Mouse (Mus musculus) C2C12 (cell line): Measurements from ENCODE around the gene Plxnd1. TPM values are rescaled to one million over a fixed set of nuclear protein-coding genes. Genes with fewer than 3 reads are reported as not detected.

Source experiments
- H3K27me3 ChIP-seq: one replicate; pipeline ENCODE4 v1.6.1; 2011; ENCODE audit not compliant: control insufficient read depth, insufficient read depth, insufficient read length
- H3K36me3 ChIP-seq: one replicate; pipeline ENCODE4 v1.6.1; 2011; ENCODE audit not compliant: control insufficient read depth, insufficient read depth
- H3K4me3 ChIP-seq: one replicate; pipeline ENCODE4 v1.5.1; 2011; ENCODE audit warnings: mild to moderate bottlenecking, control low read depth; ENCODE audit not compliant: poor library complexity, insufficient read depth, severe bottlenecking
- H3K79me2 ChIP-seq: one replicate; pipeline ENCODE4 v1.6.1; 2011; ENCODE audit not compliant: control insufficient read depth, insufficient read depth
- H3K79me3 ChIP-seq: one replicate; pipeline ENCODE4 v1.6.1; 2011; ENCODE audit warnings: low read depth, control low read depth
- H3ac ChIP-seq: one replicate; pipeline ENCODE3; 2011; ENCODE audit warnings: low read depth; ENCODE audit not compliant: control insufficient read depth, insufficient read length
- CEBPB ChIP-seq: IDR thresholded peaks from one replicate; pipeline ENCODE4 v1.6.1; 2011; ENCODE audit warnings: low read depth, mild to moderate bottlenecking, control low read depth, moderate library complexity
- CTCF ChIP-seq: IDR thresholded peaks from one replicate; pipeline ENCODE4 v1.5.1; 2011; ENCODE audit not compliant: control insufficient read depth, insufficient read depth, insufficient read length
- FOSL1 ChIP-seq: IDR thresholded peaks from one replicate; pipeline ENCODE4 v1.8.0; 2011; ENCODE audit warnings: mild to moderate bottlenecking, low read length; ENCODE audit not compliant: poor library complexity, insufficient read depth, severe bottlenecking
- MAX ChIP-seq: IDR thresholded peaks from one replicate; pipeline ENCODE4 v1.6.1; 2011; ENCODE audit warnings: mild to moderate bottlenecking, control low read depth
- MYOD1 ChIP-seq: IDR thresholded peaks from one replicate; pipeline ENCODE4 v1.6.1; 2011; ENCODE audit warnings: low read depth; ENCODE audit not compliant: control insufficient read depth, insufficient read length
- MYOG ChIP-seq: IDR thresholded peaks from one replicate; pipeline ENCODE4 v1.6.1; 2011; ENCODE audit not compliant: control insufficient read depth, insufficient read length; ENCODE audit errors: extremely low read depth
- USF1 ChIP-seq: IDR thresholded peaks from one replicate; pipeline ENCODE4 v1.6.1; 2011; ENCODE audit warnings: low read depth, mild to moderate bottlenecking, control low read depth, moderate library complexity
- polyA plus RNA-seq: library from polyadenylated mRNA; unstranded; fragments of >200 nt; fragmentation: generic; extraction: Trizol; gene quantifications from one replicate; pipeline ENCODE4 v1.2.1, GENCODE M21; 2012; ENCODE audit warnings: missing spikeins

Plxnd1 gene
- polyA plus RNA-seq, 1 experiment, result 14.8 TPM

DNA sequence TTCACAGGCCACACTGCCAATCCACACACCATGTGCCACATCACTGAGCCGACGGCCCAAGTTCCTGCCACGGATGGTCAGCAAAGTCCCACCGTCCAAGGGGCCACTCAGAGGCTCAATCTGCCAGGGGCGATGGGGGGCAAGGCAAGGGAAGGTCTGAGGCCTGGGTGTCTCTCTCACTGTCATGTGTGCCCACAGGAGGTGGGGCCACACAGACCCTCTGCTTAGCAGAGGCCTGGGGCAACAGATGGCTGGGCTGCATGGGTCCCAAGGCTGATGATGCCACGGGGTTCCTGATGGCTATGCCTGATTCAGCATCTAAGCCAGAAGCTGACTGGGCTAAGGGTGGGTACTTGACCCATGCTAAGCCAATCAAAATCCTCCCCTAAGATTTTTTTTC is 26.1 kb downstream of the Plxnd1 start:
- Histone ChIP-seq H3ac (no peak overlapping the region), H3K79me3 (no peaks in the 10 kb centered on the region), H3K79me2 (no peaks in the 10 kb centered on the region), H3K36me3 (peaks cover 3% of the 10 kb centered on the region), H3K4me3 (no peak overlapping the region), H3K27me3 (no peaks in the 10 kb centered on the region)
- no peak for TF ChIP-seq MYOG
- no peak for TF ChIP-seq MYOD1
- TF ChIP-seq CEBPB, result no peak
- TF ChIP-seq USF1, result no peak

DNA sequence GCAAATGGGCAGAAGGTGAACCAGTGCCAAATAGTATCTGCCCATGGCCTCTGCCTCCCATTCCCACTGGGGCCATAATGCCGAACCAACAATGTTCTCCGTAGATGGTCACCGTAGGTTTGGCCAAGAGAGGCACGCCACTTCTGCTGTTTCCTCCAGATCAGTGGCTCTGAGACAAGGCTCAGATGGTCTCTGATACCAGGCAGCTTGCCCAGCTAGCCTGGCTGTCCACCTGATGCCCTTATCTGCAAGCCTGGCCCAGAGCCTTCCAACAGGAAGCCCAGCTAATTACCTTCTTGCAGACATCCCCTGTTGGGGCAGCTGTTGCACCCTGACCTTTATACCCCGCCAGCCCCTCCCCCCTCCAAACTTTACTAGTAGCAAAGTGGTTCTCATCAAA is 26.7 kb downstream of the Plxnd1 start:
- Histone ChIP-seq H3ac (no peak overlapping the region), H3K79me2 (no peaks in the 10 kb centered on the region), H3K27me3 (no peaks in the 10 kb centered on the region), H3K79me3 (no peaks in the 10 kb centered on the region), H3K4me3 (no peak overlapping the region), H3K36me3 (peaks cover 3% of the 10 kb centered on the region)
- TF ChIP-seq MAX, result no peak
- no peak for TF ChIP-seq MYOG
- no peak for TF ChIP-seq FOSL1
- TF ChIP-seq CTCF, result no peak
- TF ChIP-seq USF1, result no peak
- TF ChIP-seq CEBPB, result no peak
- TF ChIP-seq MYOD1, result no peak

DNA sequence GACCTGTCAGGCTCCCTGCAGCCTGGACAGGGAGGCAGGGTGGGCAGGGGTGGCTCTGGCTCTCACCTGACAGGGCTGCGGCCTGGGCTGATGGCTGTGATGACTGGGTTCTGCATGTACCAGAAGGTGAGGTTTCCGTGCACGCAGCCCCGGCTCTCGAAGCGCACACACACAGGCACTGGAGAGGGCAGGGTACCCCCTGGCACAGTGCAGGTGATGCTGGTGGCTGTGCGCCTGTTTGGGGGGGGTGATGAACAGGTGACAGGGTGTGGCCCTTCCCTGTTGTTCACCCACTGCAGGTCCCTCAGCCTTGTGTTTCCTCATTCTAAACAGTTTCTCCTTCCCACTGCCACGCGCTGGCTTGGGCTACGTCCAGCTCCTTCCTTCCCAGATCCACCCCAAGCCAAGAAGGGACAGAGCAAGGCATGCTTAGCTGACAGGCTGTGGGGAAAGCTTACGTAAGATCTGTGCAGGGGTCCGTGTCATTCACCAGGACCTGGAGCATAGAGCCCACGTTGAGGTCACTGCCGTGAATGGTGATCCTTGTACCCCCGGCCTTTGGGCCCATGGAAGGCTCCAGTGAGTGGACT is 27.4 kb downstream of the Plxnd1 start:
- Histone ChIP-seq H3K79me2 (no peaks in the 10 kb centered on the region), H3ac (no peak overlapping the region), H3K36me3 (peaks cover 3% of the 10 kb centered on the region), H3K27me3 (no peaks in the 10 kb centered on the region), H3K79me3 (no peaks in the 10 kb centered on the region), H3K4me3 (no peak overlapping the region)
- TF ChIP-seq USF1, result no peak
- no peak for TF ChIP-seq MYOD1
- TF ChIP-seq MAX, result no peak
- no peak for TF ChIP-seq MYOG
- TF ChIP-seq CEBPB, result no peak
- TF ChIP-seq FOSL1, result no peak

DNA sequence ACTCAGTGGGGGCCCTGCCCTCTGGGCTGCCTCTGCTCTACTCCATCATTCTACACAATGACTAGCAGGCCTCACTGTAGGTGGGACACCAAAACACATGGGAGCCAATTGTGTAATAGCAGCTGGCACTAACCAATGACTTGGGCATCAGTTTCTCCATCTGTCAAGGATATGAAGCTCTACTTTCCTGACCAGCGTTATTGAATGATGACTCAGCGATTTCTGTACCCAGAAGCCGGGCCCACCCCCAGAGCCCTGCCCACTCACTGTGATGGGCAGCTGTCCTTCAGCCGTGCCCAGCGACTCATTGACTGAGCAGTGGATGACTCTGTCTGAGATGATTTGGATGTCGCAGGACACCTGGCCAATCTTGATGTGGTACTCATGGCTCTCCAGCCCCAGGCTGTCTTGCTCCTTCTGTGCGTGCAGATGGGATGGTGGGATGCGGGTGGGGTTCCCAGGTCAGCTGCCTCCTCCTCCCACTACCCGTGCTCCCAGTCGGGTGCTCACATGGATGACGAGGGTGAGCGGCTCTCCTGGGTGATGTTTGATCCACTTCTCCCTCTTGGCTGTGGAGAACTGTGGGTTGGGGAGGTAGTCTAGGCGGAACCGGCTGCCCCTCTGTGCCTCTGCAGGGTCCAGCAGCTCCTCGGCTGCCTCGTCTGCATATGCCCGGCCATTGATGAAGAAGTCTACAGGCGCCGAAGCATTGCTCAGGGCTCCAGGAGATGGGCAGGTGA is 28.4 kb downstream of the Plxnd1 start:
- H3K36me3 ChIP-seq, result peaks cover 3% of the 10 kb centered on the region
- no peak overlapping the region for H3ac ChIP-seq
- H3K79me2 ChIP-seq, result no peaks in the 10 kb centered on the region
- no peak overlapping the region for H3K4me3 ChIP-seq
- H3K79me3 ChIP-seq, result no peaks in the 10 kb centered on the region
- TF ChIP-seq MAX (no peak), CEBPB (no peak), FOSL1 (no peak), CTCF (no peak), MYOG (no peak), USF1 (no peak), MYOD1 (no peak)
- H3K27me3 ChIP-seq, result no peaks in the 10 kb centered on the region

DNA sequence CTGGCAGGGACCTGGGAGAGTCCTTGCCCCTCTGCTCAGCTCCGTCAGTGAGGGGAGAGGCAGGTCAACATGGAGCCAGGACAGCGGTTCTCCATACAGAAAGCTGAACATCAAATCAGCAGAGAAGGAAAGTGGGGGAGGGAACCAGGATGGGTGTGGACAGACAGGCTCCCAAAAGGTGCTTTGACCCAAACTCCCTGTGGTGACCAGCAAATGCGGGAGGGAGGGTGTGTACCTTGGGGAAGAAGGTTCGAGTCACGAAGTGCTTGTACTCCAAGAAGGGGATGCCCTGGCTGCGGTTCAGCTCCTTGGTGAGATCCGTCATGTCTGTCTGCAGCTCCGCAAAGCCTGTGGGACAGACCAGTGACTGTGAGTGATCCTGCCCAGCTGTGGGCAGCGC is 31.1 kb downstream of the Plxnd1 start:
- Histone ChIP-seq H3ac (no peak overlapping the region), H3K79me3 (no peaks in the 10 kb centered on the region), H3K4me3 (no peak overlapping the region), H3K36me3 (peaks cover 5% of the 10 kb centered on the region), H3K27me3 (no peaks in the 10 kb centered on the region), H3K79me2 (no peaks in the 10 kb centered on the region)
- TF ChIP-seq MYOD1, result no peak
- TF ChIP-seq MAX, result no peak
- no peak for TF ChIP-seq MYOG
- TF ChIP-seq CEBPB, result no peak
- no peak for TF ChIP-seq USF1
- TF ChIP-seq CTCF, result no peak
- TF ChIP-seq FOSL1, result no peak
